Mouse (Mus musculus): ENCODE measurements around the gene Fance. TPM values are rescaled to one million over a fixed set of nuclear protein-coding genes. Genes with fewer than 3 reads are reported as not detected.

Fance gene
- total RNA-seq, 2 experiments from 2014 or later = 16.9 to 18.2 TPM

GRCm38 (mm10) chr17:28371286-28371685 is 58.0 kb downstream of the Fance start:
- DNase-seq = no peak
- intact Hi-C loops (cut with DNase I) = loop anchor here (5.0 kb wide), 1 partner anchor 164 kb away; the partner anchor contains the start of gene Def6

DNA sequence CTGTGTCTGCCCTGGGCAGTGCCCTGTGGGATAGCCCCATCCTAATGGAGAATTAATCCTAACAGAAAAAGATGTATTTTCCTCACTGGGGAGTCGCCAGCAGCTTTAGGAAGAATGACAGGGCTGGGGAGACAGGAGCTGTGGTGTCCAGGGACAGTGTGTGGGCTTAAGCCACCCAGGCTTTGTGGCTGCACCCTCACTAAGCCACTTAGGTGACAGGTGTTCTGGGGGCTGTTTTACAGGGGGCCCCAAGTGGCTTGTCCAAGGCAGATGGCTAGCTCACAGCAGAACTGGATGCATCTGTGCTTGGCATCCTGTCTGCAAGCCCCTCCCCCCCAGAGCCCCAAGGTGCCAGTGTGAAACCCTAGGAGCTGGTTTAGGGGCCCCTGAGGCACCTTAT is 58.6 kb downstream of the Fance start:
- no peak for DNase-seq
- intact Hi-C loops (cut with DNase I) = loop anchor here (5.0 kb wide), 1 partner anchor 165 kb away; the partner anchor contains the start of gene Def6

- intact Hi-C loops (cut with DNase I) = loop anchor here (5.0 kb wide), 1 partner anchor 167 kb away; the partner anchor contains the start of gene Def6
- DNase-seq = peak; percentile 45 to 69
These were observed 60.5 kb downstream of the Fance start for GRCm38 (mm10) chr17:28373821-28374220.

GRCm38 (mm10) chr17:28374494-28374893 is 61.2 kb downstream of the Fance start:
- no peak for DNase-seq
- intact Hi-C loops (cut with DNase I) = loop anchor here (5.0 kb wide), 1 partner anchor 167 kb away; the partner anchor contains the start of gene Def6

- intact Hi-C loops (cut with DNase I) = no loop called here
- no peak for DNase-seq
These were observed 62.3 kb downstream of the Fance start for GRCm38 (mm10) chr17:28375592-28376061.

Other genes with a start within 250 kb of the Fance start
- under 1 TPM; 0.12 to 0.25 TPM for gene Tcp11, start 232.9 kb upstream of the Fance start, total RNA-seq (2021)
- gene Scube3, start 171.4 kb upstream of the Fance start, total RNA-seq (2021) = 1 to 10 TPM in 1 of 2 experiments, under 1 TPM in 1; 0.82 to 1.0 TPM
- gene Zfp523, start 136.4 kb upstream of the Fance start, total RNA-seq (2021) = 10 to 100 TPM; 21.4 to 26.9 TPM
- 1 to 10 TPM; 3.4 to 4.0 TPM for gene Def6, start 105.7 kb upstream of the Fance start, total RNA-seq (2021)
- gene Ppard, start 80.8 kb upstream of the Fance start, total RNA-seq (2021) = 10 to 100 TPM; 28.0 to 28.8 TPM
- 100 to 1,000 TPM; 584 to 595 TPM for gene Rpl10a, start 15.0 kb downstream of the Fance start, total RNA-seq (2021)
- 10 to 100 TPM; 15.3 to 19.3 TPM for gene Tead3, start 37.3 kb downstream of the Fance start, total RNA-seq (2021)
- under 1 TPM; 0.86 to 0.94 TPM for gene Tulp1, start 51.7 kb downstream of the Fance start, total RNA-seq (2021)
- 10 to 100 TPM in 1 of 2 experiments, 1 to 10 TPM in 1; 9.8 to 52.9 TPM for gene Fkbp5, start 204.0 kb downstream of the Fance start, total RNA-seq (2021)
- not detected for gene Armc12, start 217.3 kb downstream of the Fance start, total RNA-seq (2021)
- gene Clpsl2, start 235.9 kb downstream of the Fance start, total RNA-seq (2021) = not detected
- not detected for gene Clps, start 247.2 kb downstream of the Fance start, total RNA-seq (2021)

Data from heart, postnatal 10 days (tissue).